In genomic region chr11:118345693-118346092, GRCm38 (mm10) we compare ENCODE assay signal across 9 mouse cellular contexts. TPM values are rescaled to one million over a fixed set of nuclear protein-coding genes. Genes with fewer than 3 reads are reported as not detected.
A peak's percentile ranks its signal among the peaks of the same experiment; 100 is the strongest.
DNase-seq lines count a peak whose midpoint lies in the region; ATAC-seq lines count a peak whose summit lies in the region.
"Had no signal": no experiment of that assay in that cellular context is flagged by ENCODE, and none has a peak within 500 bp of the region (broad histone marks: within the 10 kb centered on the region; RNA-seq: fewer than 3 reads in every experiment).

No protein-coding gene starts in this region.

- H3K27me3 ChIP-seq in heart, embryonic 12.5 days (replicated peaks) = no peaks in the 10 kb centered on the region
- no peaks in the 10 kb centered on the region for H3K27me3 ChIP-seq in lung, embryonic 16.5 days (ENCODE audit: control insufficient read depth, insufficient read depth, low read depth, low read length)
- no peaks in the 10 kb centered on the region for H3K27me3 ChIP-seq in embryonic facial prominence, embryonic 12.5 days
- H3K27me3 ChIP-seq in hindbrain, embryonic 16.5 days (replicated peaks; ENCODE audit: control insufficient read depth, insufficient read depth, low read length) = no peaks in the 10 kb centered on the region

- peak; percentile 60 for ATAC-seq in heart, embryonic 12.5 days (ENCODE audit: insufficient number of reproducible peaks, low FRiP score)
- peak; percentile 34; the same call in 1 of the 2 replicates for ATAC-seq in lung, embryonic 16.5 days (ENCODE audit: low read depth)
- ATAC-seq in embryonic facial prominence, embryonic 12.5 days (ENCODE audit: insufficient number of reproducible peaks, insufficient read depth, low FRiP score, low TSS enrichment) = peak; percentile 30; the same call in 1 of the 2 replicates
- peak; percentile 43; the same call in 1 of the 2 replicates for ATAC-seq in hindbrain, embryonic 16.5 days

- peak overlapping the region; percentile 8; the same call in 1 of the 2 replicates for H3K27ac ChIP-seq in heart, embryonic 12.5 days (ENCODE audit: poor library complexity, severe bottlenecking)
- H3K27ac ChIP-seq in lung, embryonic 16.5 days (ENCODE audit: low read length) = no peak overlapping the region
- no peak overlapping the region; the same call in 1 of the 2 replicates for H3K27ac ChIP-seq in embryonic facial prominence, embryonic 12.5 days
- no peak overlapping the region for H3K27ac ChIP-seq in hindbrain, embryonic 16.5 days (ENCODE audit: low read depth, low read length)
- H3K27ac ChIP-seq: macrophage had no signal

- no peaks in the 10 kb centered on the region for H3K9me3 ChIP-seq in heart, embryonic 12.5 days (replicated peaks)
- no peaks in the 10 kb centered on the region for H3K9me3 ChIP-seq in lung, embryonic 16.5 days (ENCODE audit: control insufficient read depth, low read length)
- no peaks in the 10 kb centered on the region for H3K9me3 ChIP-seq in embryonic facial prominence, embryonic 12.5 days
- no peaks in the 10 kb centered on the region for H3K9me3 ChIP-seq in hindbrain, embryonic 16.5 days (ENCODE audit: control insufficient read depth, low read length)

- no peak overlapping the region for H3K4me3 ChIP-seq in heart, embryonic 12.5 days
- H3K4me3 ChIP-seq in lung, embryonic 16.5 days (ENCODE audit: low read length) = no peak overlapping the region
- H3K4me3 ChIP-seq in embryonic facial prominence, embryonic 12.5 days = no peak overlapping the region
- H3K4me3 ChIP-seq in hindbrain, embryonic 16.5 days (ENCODE audit: low read length) = no peak overlapping the region

- DNase-seq in heart, postnatal 25 days (ENCODE audit: low spot score) = no peak
- DNase-seq in lung, adult 18-20 months = no peak
- DNase-seq in gastrocnemius, adult 18-20 months (ENCODE audit: low spot score) = no peak
- DNase-seq in spleen, postnatal 4 days (ENCODE audit: low spot score in 2 of 2) = no peak

- no peak overlapping the region for H3K4me2 ChIP-seq in heart, embryonic 12.5 days
- no peak overlapping the region for H3K4me2 ChIP-seq in lung, embryonic 16.5 days (ENCODE audit: low read depth, low read length)
- no peak overlapping the region for H3K4me2 ChIP-seq in embryonic facial prominence, embryonic 12.5 days (replicated peaks)
- no peak overlapping the region for H3K4me2 ChIP-seq in hindbrain, embryonic 16.5 days (ENCODE audit: low read length)

- no peaks in the 10 kb centered on the region for H3K36me3 ChIP-seq in heart, embryonic 12.5 days
- no peaks in the 10 kb centered on the region for H3K36me3 ChIP-seq in lung, embryonic 16.5 days (ENCODE audit: control insufficient read depth, insufficient read depth, low read length)
- peaks cover 8% of the 10 kb centered on the region for H3K36me3 ChIP-seq in embryonic facial prominence, embryonic 12.5 days
- no peaks in the 10 kb centered on the region for H3K36me3 ChIP-seq in hindbrain, embryonic 16.5 days (ENCODE audit: control insufficient read depth, insufficient read depth, low read length)

- intact Hi-C loops in heart, postnatal 25 days (cut with DNase I) = no loop called here

- peak overlapping the region; percentile 13; the same call in 1 of the 2 replicates for H3K9ac ChIP-seq in heart, embryonic 12.5 days
- no peak overlapping the region for H3K9ac ChIP-seq in lung, embryonic 16.5 days (ENCODE audit: low read length)
- H3K9ac ChIP-seq in embryonic facial prominence, embryonic 12.5 days = no peak overlapping the region
- no peak overlapping the region for H3K9ac ChIP-seq in hindbrain, embryonic 16.5 days (ENCODE audit: low read depth, low read length)

- H3K4me1 ChIP-seq in heart, embryonic 12.5 days (replicated peaks) = peaks cover 70% of the 10 kb centered on the region
- H3K4me1 ChIP-seq in lung, embryonic 16.5 days (replicated peaks; ENCODE audit: control insufficient read depth, insufficient read depth, low read length) = peaks cover 23% of the 10 kb centered on the region
- peaks cover 54% of the 10 kb centered on the region for H3K4me1 ChIP-seq in embryonic facial prominence, embryonic 12.5 days
- peaks cover 30% of the 10 kb centered on the region for H3K4me1 ChIP-seq in hindbrain, embryonic 16.5 days (ENCODE audit: control insufficient read depth, insufficient read depth, low read depth, low read length)

- 27% methylated on average over 4 of the region's 4 CpGs for WGBS in heart, embryonic 12.5 days
- 45% methylated on average over 4 of the region's 4 CpGs for WGBS in lung, embryonic 16.5 days
- WGBS in embryonic facial prominence, embryonic 12.5 days = 41% methylated on average over 4 of the region's 4 CpGs
- WGBS in hindbrain, embryonic 16.5 days = 50% methylated on average over 4 of the region's 4 CpGs

RNA-seq across cellular contexts. Expression of gene Cep295nl, which starts 3.4 kb away (rescaled TPM):
- 0.23 and 0.24 TPM in 2 replicates for polyA plus RNA-seq in heart, embryonic 12.5 days (2016; fragmentation: Nextera tagmentation; extraction: Ambion mirVana)
- 1 to 10 TPM in 1 of 2 experiments, under 1 TPM in 1; 0.84 to 1.1 TPM for total RNA-seq in heart, postnatal 25 days (2021)
- polyA plus RNA-seq in lung, embryonic 16.5 days (2015; fragmentation: Nextera tagmentation; extraction: Ambion mirVana) = 0.39 and 0.59 TPM in 2 replicates
- 0.60 and 0.70 TPM in 2 replicates for polyA plus RNA-seq in embryonic facial prominence, embryonic 12.5 days (2016; fragmentation: Nextera tagmentation; extraction: Ambion mirVana)
- polyA plus RNA-seq in hindbrain, embryonic 16.5 days (2015; fragmentation: Nextera tagmentation; extraction: Ambion mirVana) = 0.15 and 0.17 TPM in 2 replicates
- total RNA-seq in gastrocnemius, adult 18-20 months (2021) = under 1 TPM; 0.52 to 0.73 TPM

RNA-seq across cellular contexts. Expression of gene Timp2, which starts 9.8 kb away (rescaled TPM):
- polyA plus RNA-seq in heart, embryonic 12.5 days (2016; fragmentation: Nextera tagmentation; extraction: Ambion mirVana) = 68.9 and 72.1 TPM in 2 replicates
- 100 to 1,000 TPM; 121 to 138 TPM for total RNA-seq in heart, postnatal 25 days (2021)
- 69.8 and 74.1 TPM in 2 replicates for polyA plus RNA-seq in lung, embryonic 16.5 days (2015; fragmentation: Nextera tagmentation; extraction: Ambion mirVana)
- polyA plus RNA-seq in embryonic facial prominence, embryonic 12.5 days (2016; fragmentation: Nextera tagmentation; extraction: Ambion mirVana) = 104 and 115 TPM in 2 replicates
- polyA plus RNA-seq in hindbrain, embryonic 16.5 days (2015; fragmentation: Nextera tagmentation; extraction: Ambion mirVana) = 95.2 and 97.8 TPM in 2 replicates
- 10 to 100 TPM; 65.4 to 89.1 TPM for total RNA-seq in gastrocnemius, adult 18-20 months (2021)

RNA-seq across cellular contexts. Expression of gene Usp36, which starts 55.6 kb away (rescaled TPM):
- 14.8 and 16.2 TPM in 2 replicates for polyA plus RNA-seq in heart, embryonic 12.5 days (2016; fragmentation: Nextera tagmentation; extraction: Ambion mirVana)
- 10 to 100 TPM; 12.0 to 14.5 TPM for total RNA-seq in heart, postnatal 25 days (2021)
- 17.9 and 18.2 TPM in 2 replicates for polyA plus RNA-seq in lung, embryonic 16.5 days (2015; fragmentation: Nextera tagmentation; extraction: Ambion mirVana)
- polyA plus RNA-seq in embryonic facial prominence, embryonic 12.5 days (2016; fragmentation: Nextera tagmentation; extraction: Ambion mirVana) = 21.3 and 22.2 TPM in 2 replicates
- 15.2 and 18.9 TPM in 2 replicates for polyA plus RNA-seq in hindbrain, embryonic 16.5 days (2015; fragmentation: Nextera tagmentation; extraction: Ambion mirVana)
- 10 to 100 TPM; 12.9 to 14.1 TPM for total RNA-seq in gastrocnemius, adult 18-20 months (2021)

RNA-seq across cellular contexts. Expression of gene Lgals3bp, which starts 56.2 kb away (rescaled TPM):
- 4.5 and 5.1 TPM in 2 replicates for polyA plus RNA-seq in heart, embryonic 12.5 days (2016; fragmentation: Nextera tagmentation; extraction: Ambion mirVana)
- total RNA-seq in heart, postnatal 25 days (2021) = 10 to 100 TPM; 19.2 to 24.0 TPM
- 7.3 and 10.4 TPM in 2 replicates for polyA plus RNA-seq in lung, embryonic 16.5 days (2015; fragmentation: Nextera tagmentation; extraction: Ambion mirVana)
- polyA plus RNA-seq in embryonic facial prominence, embryonic 12.5 days (2016; fragmentation: Nextera tagmentation; extraction: Ambion mirVana) = 1.4 and 2.7 TPM in 2 replicates
- 7.1 and 8.1 TPM in 2 replicates for polyA plus RNA-seq in hindbrain, embryonic 16.5 days (2015; fragmentation: Nextera tagmentation; extraction: Ambion mirVana)
- total RNA-seq in gastrocnemius, adult 18-20 months (2021) = 10 to 100 TPM; 15.8 to 17.1 TPM
